In the genomic region with DNA sequence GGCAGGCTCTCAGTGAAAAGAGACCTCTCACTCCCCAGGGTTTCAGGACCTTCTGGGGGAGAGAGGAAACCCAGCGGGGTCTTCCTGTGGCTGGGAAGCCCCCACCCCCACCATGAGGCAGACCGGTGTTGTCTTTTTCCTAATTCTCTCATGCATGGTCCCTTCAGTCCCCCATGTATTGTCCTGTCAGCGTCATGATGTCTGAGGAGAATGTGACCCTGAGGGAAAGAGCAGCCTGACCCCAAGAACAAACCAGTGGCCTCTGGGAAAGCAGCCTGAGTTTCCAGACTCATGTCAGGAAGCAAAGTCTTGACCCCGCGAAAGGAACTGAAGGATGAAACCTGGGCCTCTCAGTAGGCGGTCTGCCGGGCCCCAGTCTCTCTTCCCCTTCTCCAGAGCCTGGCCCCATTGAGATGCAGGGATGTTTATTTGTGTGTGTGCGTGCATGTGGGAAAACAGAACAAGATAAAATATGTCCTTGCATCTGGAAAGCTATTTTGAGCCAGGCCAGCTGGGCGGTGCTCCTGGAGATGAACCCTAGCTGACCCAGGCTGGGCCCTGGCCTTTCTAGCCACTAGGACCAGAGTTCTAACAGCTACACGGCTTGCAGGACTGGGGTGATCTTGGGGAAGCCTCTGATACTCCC, we compare ENCODE assay signal across 8 mouse cellular contexts.
DNase-seq lines count a peak whose midpoint lies in the region; ATAC-seq and TF ChIP-seq lines count a peak whose summit lies in the region.

No protein-coding gene starts in this region.

- 0 out of 2 replicates have a peak overlapping the region, but pooled peaks have one; percentile 17 for H3K4me3 ChIP-seq in E14TG2a.4 (replicated peaks; ENCODE audit: low read length)
- H3K4me3 ChIP-seq in liver, embryonic 14.5 days (ENCODE audit: insufficient read depth in 1 of 2, low read depth in 2 of 2, low read length in 2 of 2) = no peak overlapping the region
- no peak overlapping the region for H3K4me3 ChIP-seq in stomach, embryonic 16.5 days (replicated peaks; ENCODE audit: low read length)

- no peaks in the 10 kb centered on the region for H3K9me3 ChIP-seq in E14TG2a.4 (ENCODE audit: low read length)
- no peaks in the 10 kb centered on the region for H3K9me3 ChIP-seq in liver, embryonic 14.5 days (ENCODE audit: control insufficient read depth, low read length)
- no peaks in the 10 kb centered on the region for H3K9me3 ChIP-seq in stomach, embryonic 16.5 days (replicated peaks; ENCODE audit: control insufficient read depth, low read length)

- peak; percentile 55 for DNase-seq in embryo, embryonic 11 days
- peak; percentile 65 for DNase-seq in heart, postnatal 4 days
- DNase-seq in liver, embryonic 14.5 days (ENCODE audit: low read depth in 3 of 3, low spot score in 3 of 3) = no peak
- DNase-seq in right cerebral cortex, postnatal 25 days = no peak
- no peak for DNase-seq in thymus, postnatal 10 days (ENCODE audit: low spot score in 2 of 2)

- TF ChIP-seq EP300 in liver, embryonic 14.5 days (IDR thresholded peaks at IDR 0.05; ENCODE audit: low read depth) = no peak

- no peaks in the 10 kb centered on the region for H3K36me3 ChIP-seq in E14TG2a.4 (ENCODE audit: insufficient read depth, low read length)
- no peaks in the 10 kb centered on the region for H3K36me3 ChIP-seq in liver, embryonic 14.5 days (replicated peaks; ENCODE audit: control insufficient read depth, insufficient read depth, low read depth)
- H3K36me3 ChIP-seq in stomach, embryonic 16.5 days (ENCODE audit: control insufficient read depth, insufficient read depth, low read length) = no peaks in the 10 kb centered on the region

- no peak overlapping the region for H3K27ac ChIP-seq in liver, embryonic 14.5 days
- H3K27ac ChIP-seq in stomach, embryonic 16.5 days (ENCODE audit: low read length) = peak overlapping the region; percentile 80

- H3K4me1 ChIP-seq in E14TG2a.4 (replicated peaks; ENCODE audit: low read depth, low read length) = peaks cover 27% of the 10 kb centered on the region
- H3K4me1 ChIP-seq in liver, embryonic 14.5 days (replicated peaks; ENCODE audit: control insufficient read depth in 2 of 2, insufficient read depth in 2 of 2, low read length in 1 of 2) = peaks cover 0 to 6% of the 10 kb centered on the region in 2 experiments; a peak in 1 of 4 replicates
- peaks cover 16% of the 10 kb centered on the region for H3K4me1 ChIP-seq in stomach, embryonic 16.5 days (ENCODE audit: control insufficient read depth, insufficient read depth, low read length)

- H3K4me2 ChIP-seq in liver, embryonic 14.5 days (ENCODE audit: low read depth) = no peak overlapping the region
- H3K4me2 ChIP-seq in stomach, embryonic 16.5 days (ENCODE audit: low read depth, low read length) = no peak overlapping the region

- H3K27me3 ChIP-seq in E14TG2a.4 (ENCODE audit: insufficient read depth, low read length) = no peaks in the 10 kb centered on the region
- no peaks in the 10 kb centered on the region for H3K27me3 ChIP-seq in liver, embryonic 14.5 days (ENCODE audit: control insufficient read depth, insufficient read depth, low read length)
- no peaks in the 10 kb centered on the region for H3K27me3 ChIP-seq in stomach, embryonic 16.5 days (ENCODE audit: control insufficient read depth, insufficient read depth, low read length)

- 37% methylated on average over 10 of the region's 10 CpGs for WGBS in liver, embryonic 14.5 days (ENCODE audit: insufficient replicate concordance)
- 35% methylated on average over 10 of the region's 10 CpGs for WGBS in stomach, embryonic 16.5 days

- no peak overlapping the region for H3K9ac ChIP-seq in liver, embryonic 14.5 days (replicated peaks)
- 0 out of 2 replicates have a peak overlapping the region, but pooled peaks have one; percentile 19 for H3K9ac ChIP-seq in stomach, embryonic 16.5 days (ENCODE audit: low read length)

- no peak for TF ChIP-seq CTCF in E14TG2a.4 (conservative IDR thresholded peaks at IDR 0.05; ENCODE audit: low read length)
- no peak for TF ChIP-seq CTCF in liver, embryonic 14.5 days (IDR thresholded peaks at IDR 0.05; ENCODE audit: low read depth)

- peak; percentile 52; the same call in 1 of the 2 replicates for ATAC-seq in liver, embryonic 14.5 days (ENCODE audit: insufficient read depth)
- ATAC-seq in stomach, embryonic 16.5 days (ENCODE audit: insufficient read depth, low FRiP score) = peak; percentile 27; the same call in 1 of the 2 replicates
- no peak for ATAC-seq in cerebellum, adult (ENCODE audit: insufficient number of reproducible peaks, low FRiP score, low TSS enrichment)

Comparison
In these comparisons a context has a peak if more than half of its experiments do, and no peak if none do; other contexts are left out.
1. DNase-seq: peak in embryo, embryonic 11 days (single experiment) and heart, postnatal 4 days (single experiment); none in liver, embryonic 14.5 days (0 of 3), right cerebral cortex, postnatal 25 days (single experiment) and thymus, postnatal 10 days (0 of 2).